Mouse (Mus musculus) brain, embryonic 18.5 days (tissue): Measurements from ENCODE around the gene Gm15319.
"Not testable (repeated sequence)": the region's sequence is repeated elsewhere in the genome, so short reads cannot be mapped to it uniquely, and the experiment has no call there.

Experiments used
- DNase-seq: peaks from one replicate; pipeline ENCODE4 v3.0.0-alpha.2; 2012; ENCODE audit warnings: low read depth, low spot score

The Gm15319 gene

GRCm38 (mm10) chr8:20363110-20363509 lies at the start of gene Gm15319:
TSS of gene Gm15319 (minus strand) at chr8:20363210.
- DNase-seq, result not testable (repeated sequence)

DNA sequence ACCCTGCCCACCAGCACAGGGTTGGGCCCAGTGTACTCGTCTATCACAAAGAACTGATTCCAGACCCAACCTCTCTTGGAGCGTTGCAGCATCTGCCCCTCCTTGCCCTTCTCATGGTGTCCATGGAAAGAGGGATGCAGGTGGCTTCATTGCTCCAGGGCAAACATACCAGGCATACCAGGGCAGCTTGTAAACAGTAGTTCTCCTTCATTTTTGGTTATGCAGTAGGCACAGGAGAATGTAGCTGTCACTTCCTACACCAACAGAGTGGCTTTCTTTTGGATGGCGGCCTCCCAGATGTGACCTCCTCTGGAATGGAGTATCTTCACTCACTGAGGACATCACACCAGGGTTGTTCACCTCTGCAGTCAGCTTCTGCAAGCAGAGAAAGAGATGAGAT lies 47.3 kb upstream of the Gm15319 start:
- DNase-seq, result not testable (repeated sequence)

- not testable (repeated sequence) for DNase-seq
Observed at GRCm38 (mm10) chr8:20408441-20409030, 45.5 kb upstream of the Gm15319 start.

- not testable (repeated sequence) for DNase-seq
Observed at GRCm38 (mm10) chr8:20389363-20389739, 26.3 kb upstream of the Gm15319 start.

GRCm38 (mm10) chr8:20388706-20389362 lies 25.8 kb upstream of the Gm15319 start:
- not testable (repeated sequence) for DNase-seq

- not testable (repeated sequence) for DNase-seq
Observed at GRCm38 (mm10) chr8:20387121-20387794, 24.2 kb upstream of the Gm15319 start.

GRCm38 (mm10) chr8:20384990-20385389 lies 22.0 kb upstream of the Gm15319 start:
- not testable (repeated sequence) for DNase-seq

GRCm38 (mm10) chr8:20384131-20384530 lies 21.1 kb upstream of the Gm15319 start:
- DNase-seq, result not testable (repeated sequence)

GRCm38 (mm10) chr8:20382146-20382545 lies 19.1 kb upstream of the Gm15319 start:
- DNase-seq, result not testable (repeated sequence)

DNA sequence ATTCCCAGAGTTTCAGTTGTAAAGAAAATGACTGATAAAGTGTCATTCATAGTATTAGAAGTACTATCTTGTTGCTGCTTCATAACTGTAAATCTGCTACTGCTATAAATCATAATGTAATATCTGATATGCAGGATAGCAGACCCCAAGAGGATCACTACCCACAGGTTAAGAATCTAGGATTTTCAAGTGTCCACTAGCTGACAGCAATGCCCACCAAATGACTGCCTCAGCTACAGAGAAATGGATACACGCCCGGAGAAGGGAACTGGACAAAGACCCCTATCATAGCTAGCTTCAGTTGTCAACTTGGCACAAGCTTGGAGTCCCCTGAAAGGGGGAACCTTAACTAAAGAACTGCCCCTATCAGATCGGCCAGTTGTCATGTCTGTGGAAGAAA lies 18.6 kb upstream of the Gm15319 start:
- not testable (repeated sequence) for DNase-seq

- not testable (repeated sequence) for DNase-seq
Observed at GRCm38 (mm10) chr8:20381239-20381620, 18.2 kb upstream of the Gm15319 start.

DNA sequence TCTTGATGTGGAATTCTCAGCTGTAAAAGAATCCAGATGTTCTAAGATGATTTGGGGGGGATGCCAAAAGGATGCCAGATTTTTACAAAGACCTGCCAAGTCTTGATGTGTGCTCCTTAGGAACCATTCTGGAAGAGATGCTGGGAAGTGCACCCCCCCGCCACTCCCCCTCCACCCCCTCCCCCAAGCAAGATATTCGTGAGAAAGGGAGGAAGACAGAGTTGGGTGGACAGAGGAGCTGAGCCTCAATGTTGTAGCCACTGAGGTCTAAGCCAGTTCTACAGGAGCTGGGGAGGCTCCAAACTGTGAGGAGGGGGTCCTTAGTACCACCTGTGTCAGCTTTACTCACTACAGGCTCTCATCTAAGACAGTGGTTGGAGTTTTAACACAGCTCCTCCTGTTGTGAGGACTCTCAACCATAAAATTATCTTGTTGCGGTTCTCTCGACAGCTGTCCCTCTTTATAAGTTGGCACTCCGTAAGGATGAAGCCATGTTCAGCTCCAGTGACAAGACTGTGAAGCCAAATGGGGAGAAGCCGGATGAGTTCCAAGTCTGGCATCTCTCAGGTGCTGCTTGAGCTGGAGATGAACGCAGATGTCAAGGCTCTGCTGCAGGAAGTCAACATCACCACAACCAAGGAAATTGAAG lies 17.7 kb upstream of the Gm15319 start:
- DNase-seq, result not testable (repeated sequence)

DNA sequence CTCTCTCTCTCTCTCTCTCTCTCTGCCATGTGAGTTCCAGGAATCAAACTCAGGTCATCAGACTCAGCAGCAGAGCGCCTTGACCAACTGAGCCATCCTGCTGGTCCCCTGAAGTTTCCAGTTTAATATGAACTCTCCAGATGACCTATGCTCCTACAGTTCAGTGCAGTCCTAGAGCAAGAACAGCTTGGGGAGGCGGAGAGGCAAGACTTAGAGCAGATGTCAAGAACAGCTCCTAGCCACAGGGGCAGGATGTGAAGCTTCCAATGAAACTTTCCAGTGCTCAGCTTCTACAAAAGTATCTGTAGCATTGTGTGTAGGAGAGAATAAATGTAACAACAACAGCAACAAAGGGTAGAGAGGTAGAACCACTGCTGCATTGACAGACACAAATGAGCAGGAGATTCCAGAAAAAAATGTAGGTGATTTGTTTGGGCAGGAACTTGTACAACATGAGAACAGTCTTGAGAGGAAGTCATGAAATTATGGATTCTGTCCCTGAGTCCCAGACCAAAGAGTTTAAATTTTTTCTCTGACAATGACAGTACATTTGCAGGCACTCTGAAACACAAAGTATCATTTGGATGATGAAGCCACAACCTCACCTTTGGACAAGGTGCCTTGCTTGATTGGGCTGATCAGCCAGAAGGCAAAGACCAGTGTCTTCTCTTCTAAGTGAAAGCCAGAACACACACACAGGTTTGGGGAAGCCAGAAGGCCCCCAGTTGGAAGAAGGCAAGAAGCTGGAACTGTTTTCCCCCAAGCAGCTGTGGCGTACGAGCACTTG lies 16.8 kb upstream of the Gm15319 start:
- not testable (repeated sequence) for DNase-seq

GRCm38 (mm10) chr8:20378786-20379649 lies 16.0 kb upstream of the Gm15319 start:
- not testable (repeated sequence) for DNase-seq

GRCm38 (mm10) chr8:20378353-20378752 lies 15.3 kb upstream of the Gm15319 start:
- not testable (repeated sequence) for DNase-seq

- not testable (repeated sequence) for DNase-seq
Observed at GRCm38 (mm10) chr8:20375698-20376097, 12.7 kb upstream of the Gm15319 start.

- not testable (repeated sequence) for DNase-seq
Observed at GRCm38 (mm10) chr8:20356386-20356785, 6.6 kb downstream of the Gm15319 start.

DNA sequence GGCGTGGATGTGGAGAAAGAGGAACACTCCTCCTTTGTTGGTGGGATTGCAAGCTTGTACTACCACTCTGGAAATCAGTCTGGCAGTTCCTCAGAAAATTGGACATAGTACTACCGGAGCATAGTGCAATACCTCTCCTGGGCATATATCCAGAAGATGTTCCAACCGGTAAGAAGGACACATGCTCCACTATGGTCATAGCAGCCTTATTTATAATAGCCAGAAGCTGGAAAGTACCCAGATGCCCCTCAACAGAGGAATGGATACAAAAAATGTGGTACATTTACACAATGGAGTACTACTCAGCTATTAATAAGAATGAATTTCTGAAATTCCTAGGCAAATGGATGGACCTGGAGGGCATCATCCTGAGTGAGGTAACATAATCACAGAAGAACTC lies 9.4 kb downstream of the Gm15319 start:
- not testable (repeated sequence) for DNase-seq

GRCm38 (mm10) chr8:20302759-20303158 lies 60.3 kb downstream of the Gm15319 start:
- not testable (repeated sequence) for DNase-seq

DNA sequence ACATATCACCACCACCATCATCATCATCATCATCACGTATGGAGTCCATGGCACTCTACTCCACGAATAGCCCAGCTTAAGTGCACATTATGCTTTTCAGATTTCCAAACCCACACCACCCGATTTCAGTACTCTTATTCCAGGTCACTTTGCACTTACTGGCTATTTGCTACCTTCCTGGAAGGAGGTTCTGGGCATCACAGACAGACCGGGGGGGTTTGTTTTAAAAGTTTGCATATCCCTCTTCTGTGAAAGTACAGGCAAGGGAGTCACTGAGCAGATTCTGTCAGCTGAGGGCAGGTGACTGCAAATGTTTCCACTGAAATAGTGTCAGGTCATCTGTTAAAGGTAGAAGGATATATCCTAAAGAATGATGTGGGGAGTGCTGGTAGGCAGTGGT lies 63.0 kb downstream of the Gm15319 start:
- not testable (repeated sequence) for DNase-seq
